Mouse (Mus musculus) splenic B cell, adult 2 months (primary cell): ENCODE measurements around the gene 4930469K13Rik.

ENCODE experiments used
- DNase-seq: peaks from one replicate; pipeline ENCODE4 v3.0.0-alpha.2; 2011; ENCODE audit warnings: low read depth, low spot score
- H3K27me3 ChIP-seq: 2 replicates; pipeline ENCODE4 v1.6.1; 2012; ENCODE audit warnings: mild to moderate bottlenecking, low read length, moderate library complexity, mixed read lengths; ENCODE audit not compliant: control insufficient read depth, poor library complexity, insufficient read depth, severe bottlenecking
- H3K36me3 ChIP-seq: 2 replicates; pipeline ENCODE4 v1.6.1; 2012; ENCODE audit warnings: mild to moderate bottlenecking, low read length, moderate library complexity, mixed read lengths; ENCODE audit not compliant: control insufficient read depth, poor library complexity, insufficient read depth, severe bottlenecking

4930469K13Rik gene

DNA sequence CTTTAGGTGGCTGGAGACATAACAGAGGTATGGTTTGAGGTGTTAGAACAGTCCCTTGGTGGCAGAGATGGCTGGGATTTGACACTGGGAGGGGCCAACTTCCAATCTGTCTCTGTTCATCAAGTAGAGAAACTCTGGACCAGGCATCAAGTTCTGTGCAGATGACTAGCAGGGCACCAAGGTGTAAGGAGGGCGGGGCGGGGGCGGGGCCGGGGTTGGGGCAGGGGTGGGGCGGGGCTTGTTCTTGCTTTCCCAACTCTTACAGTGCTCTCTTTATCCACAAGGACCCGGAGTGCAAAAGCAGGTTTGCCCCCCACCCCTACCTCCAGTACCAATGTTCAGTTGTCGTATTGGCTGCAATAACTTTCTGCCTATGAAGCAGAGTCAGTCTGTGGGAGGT, 136.2 kb downstream of the 4930469K13Rik start:
- no peak for DNase-seq
- H3K36me3 ChIP-seq, result no peaks in the 10 kb centered on the region
- H3K27me3 ChIP-seq, result no peaks in the 10 kb centered on the region

DNA sequence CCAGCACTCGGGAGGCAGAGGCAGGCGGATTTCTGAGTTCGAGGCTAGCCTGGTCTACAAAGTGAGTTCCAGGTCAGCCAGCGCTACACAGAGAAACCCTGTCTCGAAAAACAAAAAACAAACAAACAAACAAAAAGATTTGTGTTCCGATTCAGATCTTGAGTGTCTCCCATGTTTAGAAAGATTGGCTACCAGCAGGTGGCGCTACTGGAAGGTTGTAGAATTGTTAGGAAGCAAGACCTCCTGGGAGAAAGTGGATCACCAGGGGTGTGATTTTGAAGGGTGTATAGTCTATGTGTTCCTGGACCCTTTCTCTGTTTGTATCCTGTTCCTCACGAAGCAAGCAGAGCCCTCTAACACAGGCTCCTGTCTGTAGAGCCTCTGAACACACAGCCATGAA, 139.6 kb downstream of the 4930469K13Rik start:
- Histone ChIP-seq H3K27me3 (no peaks in the 10 kb centered on the region), H3K36me3 (no peaks in the 10 kb centered on the region)
- peak; percentile 61 for DNase-seq

DNA sequence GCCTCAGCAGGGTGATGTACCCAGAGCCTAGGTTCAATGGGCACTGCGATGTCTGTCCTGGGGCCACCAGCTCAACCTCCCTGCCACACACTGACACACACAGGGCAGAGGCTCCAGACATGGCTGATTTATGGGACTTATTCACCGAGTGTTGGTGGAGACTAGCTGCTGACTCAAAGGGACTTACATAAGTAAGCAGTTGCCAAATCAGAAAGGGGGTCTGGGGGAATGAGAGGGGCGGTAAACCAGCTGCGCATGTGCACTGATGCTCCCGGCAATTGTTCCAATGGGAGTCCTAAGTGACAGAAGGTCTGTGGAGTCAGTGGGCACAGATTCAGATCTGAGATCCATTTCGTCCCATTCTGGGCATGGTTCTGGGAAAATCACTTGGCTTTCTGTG, 140.8 kb downstream of the 4930469K13Rik start:
- H3K27me3 ChIP-seq, result no peaks in the 10 kb centered on the region; the same call in 1 of the 2 replicates
- no peaks in the 10 kb centered on the region for H3K36me3 ChIP-seq
- DNase-seq, result no peak

DNA sequence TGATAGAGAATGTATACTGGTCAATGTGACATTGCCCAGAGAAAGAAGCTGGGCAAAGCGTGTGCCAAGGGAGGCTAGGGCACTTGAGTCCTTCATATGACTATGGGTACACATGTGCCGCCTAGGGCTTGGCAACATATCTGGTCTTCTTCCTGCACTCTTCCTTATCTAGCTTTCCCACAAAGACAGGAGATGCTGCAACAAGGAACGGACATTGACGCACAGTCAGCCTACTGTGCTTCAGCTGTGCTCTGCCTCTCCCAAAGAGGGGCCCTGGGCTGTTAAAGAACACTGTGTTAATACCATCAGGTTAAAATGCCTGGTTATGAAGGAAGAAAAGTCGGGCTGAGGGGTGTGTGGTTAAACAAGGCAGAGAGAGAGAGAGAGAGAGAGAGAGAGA, 141.7 kb downstream of the 4930469K13Rik start:
- Histone ChIP-seq H3K36me3 (no peaks in the 10 kb centered on the region), H3K27me3 (no peaks in the 10 kb centered on the region; the same call in 1 of the 2 replicates)
- DNase-seq, result no peak

GRCm38 (mm10) chr11:33955982-33956381, 142.4 kb downstream of the 4930469K13Rik start:
- DNase-seq, result no peak
- Histone ChIP-seq H3K36me3 (no peaks in the 10 kb centered on the region), H3K27me3 (no peaks in the 10 kb centered on the region; the same call in 1 of the 2 replicates)

DNA sequence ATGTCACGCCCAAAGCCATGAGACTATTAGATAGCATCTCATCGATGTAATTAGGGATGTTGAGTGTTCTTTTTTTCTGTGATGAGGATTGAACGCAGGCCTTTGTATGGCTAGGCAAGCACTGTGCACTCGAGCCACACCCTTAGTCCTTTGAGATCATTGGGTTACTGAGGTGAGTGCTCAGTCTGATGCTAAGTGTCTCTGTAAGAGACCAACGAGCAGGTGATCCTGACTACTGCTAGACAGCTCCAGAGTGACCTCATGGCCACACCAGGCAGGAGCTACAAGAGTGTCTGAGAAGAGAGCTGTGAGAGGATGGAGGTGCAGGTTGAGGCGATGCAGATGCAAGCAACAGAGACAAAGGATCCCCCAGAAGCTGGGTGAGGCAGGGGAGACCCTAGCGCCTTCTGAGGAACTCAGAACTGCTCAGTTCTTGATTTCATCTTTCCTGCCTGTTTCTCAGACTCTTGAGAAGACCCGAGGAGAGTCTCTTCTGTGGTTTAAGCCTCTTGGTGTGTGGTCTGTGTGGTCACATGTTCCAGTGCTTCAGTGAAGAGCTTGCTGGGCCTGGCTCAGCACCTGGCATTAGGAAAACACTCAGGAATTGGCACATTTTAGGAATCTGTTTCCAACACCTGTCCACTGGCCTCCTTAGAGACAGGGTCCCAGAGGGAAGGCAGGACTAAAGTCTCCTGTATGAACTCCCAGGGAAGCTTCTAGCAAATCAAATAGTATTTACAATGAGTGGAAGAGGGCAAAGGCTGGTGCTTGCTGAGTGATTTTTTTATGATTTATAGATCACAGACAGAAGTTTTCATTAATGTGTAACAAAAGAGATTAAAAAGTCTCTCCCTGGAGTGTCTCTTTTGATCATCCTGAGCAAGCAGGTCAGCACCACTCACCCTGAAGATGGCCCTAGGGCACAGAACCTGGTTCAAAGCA, 146.4 kb downstream of the 4930469K13Rik start:
- no peaks in the 10 kb centered on the region for H3K36me3 ChIP-seq
- no peak for DNase-seq
- H3K27me3 ChIP-seq, result no peaks in the 10 kb centered on the region; the same call in 1 of the 2 replicates

- Histone ChIP-seq H3K36me3 (no peaks in the 10 kb centered on the region), H3K27me3 (no peaks in the 10 kb centered on the region; the same call in 1 of the 2 replicates)
- DNase-seq, result no peak
Observed at GRCm38 (mm10) chr11:33951155-33951554, 147.2 kb downstream of the 4930469K13Rik start.

DNA sequence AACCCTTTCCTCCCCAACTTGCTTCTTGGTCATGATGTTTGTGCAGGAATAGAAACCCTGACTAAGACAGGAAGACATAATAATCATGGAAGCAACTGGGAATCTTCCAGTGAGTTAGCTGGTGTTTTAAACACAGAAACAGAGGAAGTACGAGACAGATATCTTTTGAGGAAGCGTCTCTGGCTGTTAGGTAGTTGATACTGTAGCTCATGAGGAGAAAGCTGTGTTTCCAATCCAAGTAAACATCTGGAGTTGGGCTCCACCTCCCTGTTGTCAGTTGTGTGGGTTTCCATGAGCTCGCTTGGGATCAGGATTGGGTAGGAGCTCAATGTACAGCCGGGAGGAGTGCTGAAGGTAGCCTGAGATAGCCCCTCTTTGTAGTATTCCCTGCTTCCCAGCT, 151.9 kb downstream of the 4930469K13Rik start:
- no peaks in the 10 kb centered on the region for H3K36me3 ChIP-seq
- H3K27me3 ChIP-seq, result no peaks in the 10 kb centered on the region
- no peak for DNase-seq

- DNase-seq, result no peak
- Histone ChIP-seq H3K27me3 (no peaks in the 10 kb centered on the region), H3K36me3 (no peaks in the 10 kb centered on the region)
Observed at GRCm38 (mm10) chr11:33944786-33945328, 153.5 kb downstream of the 4930469K13Rik start.

- Histone ChIP-seq H3K27me3 (no peaks in the 10 kb centered on the region), H3K36me3 (no peaks in the 10 kb centered on the region)
- DNase-seq, result peak; percentile 49
Observed at GRCm38 (mm10) chr11:33944067-33944785, 154.1 kb downstream of the 4930469K13Rik start.

GRCm38 (mm10) chr11:33943565-33943964, 154.8 kb downstream of the 4930469K13Rik start:
- Histone ChIP-seq H3K27me3 (no peaks in the 10 kb centered on the region), H3K36me3 (no peaks in the 10 kb centered on the region)
- DNase-seq, result no peak

GRCm38 (mm10) chr11:33939456-33940113, 158.8 kb downstream of the 4930469K13Rik start:
- no peak for DNase-seq
- no peaks in the 10 kb centered on the region for H3K27me3 ChIP-seq
- no peaks in the 10 kb centered on the region for H3K36me3 ChIP-seq

GRCm38 (mm10) chr11:33938561-33939274, 159.6 kb downstream of the 4930469K13Rik start:
- Histone ChIP-seq H3K27me3 (no peaks in the 10 kb centered on the region), H3K36me3 (no peaks in the 10 kb centered on the region)
- no peak for DNase-seq

GRCm38 (mm10) chr11:33937641-33938040, 160.7 kb downstream of the 4930469K13Rik start:
- H3K27me3 ChIP-seq, result no peaks in the 10 kb centered on the region
- DNase-seq, result no peak
- no peaks in the 10 kb centered on the region for H3K36me3 ChIP-seq
